Mouse (Mus musculus) left cerebral cortex, adult 9 months (tissue): ENCODE data around the gene Tstd2.

Experiments
- DNase-seq, 2 experiments: peaks; one replicate each; pipeline ENCODE4 v3.0.0; 2022; ENCODE audit warnings: low spot score in 2 of 2

The Tstd2 gene

DNA sequence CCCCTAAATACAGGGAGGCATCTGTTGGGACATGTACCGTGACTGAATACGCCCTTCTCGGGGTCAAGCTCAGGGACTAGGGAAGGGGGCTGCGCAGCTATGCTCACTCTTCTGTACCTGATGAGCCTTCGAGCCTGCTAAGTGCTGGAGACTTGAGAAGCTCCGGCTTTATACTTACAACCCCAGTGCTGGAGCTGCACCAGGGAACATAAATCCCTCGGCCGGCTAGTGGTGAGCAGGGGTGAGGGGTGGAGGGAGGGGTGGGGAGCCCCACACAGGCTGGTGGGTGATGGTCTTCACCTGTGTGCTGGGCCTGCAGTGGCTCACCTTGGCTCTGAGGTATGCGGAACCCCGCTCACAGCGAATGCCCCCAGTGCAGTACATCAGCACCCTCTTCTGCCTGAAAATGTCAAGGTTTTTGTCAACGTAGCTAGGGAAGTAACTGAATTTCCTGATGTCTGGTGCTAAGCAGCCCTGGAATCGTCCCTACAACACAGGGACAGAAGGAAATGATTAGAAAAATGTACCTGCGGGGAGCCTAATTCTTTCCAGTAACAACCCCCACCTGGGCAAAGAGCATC, 18.9 kb downstream of the Tstd2 start:
- DNase-seq = no peak

DNA sequence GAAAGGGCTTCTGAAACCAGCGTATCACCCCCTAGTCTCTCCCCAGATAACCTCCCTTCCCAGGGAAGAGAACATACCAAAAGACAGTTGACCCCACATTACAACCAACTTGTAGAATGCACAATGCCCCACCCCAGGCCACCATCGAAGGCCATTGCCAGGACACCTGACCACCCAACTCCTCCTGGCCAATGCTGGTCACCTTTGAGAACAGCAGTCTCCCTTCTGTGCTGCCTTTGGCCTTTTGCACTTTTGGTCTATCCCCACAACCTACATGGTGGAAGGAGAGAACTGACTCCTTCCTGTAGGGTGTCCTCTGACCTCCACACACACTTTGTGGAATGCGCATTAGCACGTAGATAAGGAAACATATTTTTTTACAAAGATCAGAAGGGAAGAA, 21.0 kb downstream of the Tstd2 start:
- no peak for DNase-seq

DNA sequence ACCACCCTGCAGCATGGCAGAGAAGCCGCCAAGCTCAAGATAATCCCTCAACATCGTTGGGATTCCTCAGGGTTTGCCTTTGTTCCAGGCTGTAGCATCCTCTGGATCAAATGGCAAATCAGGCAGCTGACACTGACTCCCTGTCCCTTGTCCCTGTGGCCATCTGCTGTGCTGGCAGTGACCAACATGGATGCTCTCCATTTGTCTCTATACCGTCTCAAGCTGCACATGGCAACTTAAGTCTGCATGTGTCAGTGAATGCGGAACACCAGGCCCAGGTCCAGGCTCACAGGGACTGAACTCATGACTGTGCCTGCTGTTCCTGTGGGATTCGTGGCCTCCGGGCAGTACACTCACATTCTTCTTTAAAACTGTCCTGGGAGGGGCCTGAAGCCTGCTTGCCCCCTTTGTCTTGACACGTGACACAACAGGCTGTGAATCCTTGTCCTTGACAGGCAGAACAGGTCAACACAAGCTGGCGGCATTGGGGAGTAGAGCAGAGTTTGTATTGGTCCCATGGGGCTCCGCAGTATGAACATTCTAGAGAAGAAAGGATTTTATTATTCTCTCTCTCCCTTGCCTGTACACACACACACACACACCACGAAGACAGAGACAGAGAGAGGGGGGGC, 21.8 kb downstream of the Tstd2 start:
- DNase-seq = no peak

DNA sequence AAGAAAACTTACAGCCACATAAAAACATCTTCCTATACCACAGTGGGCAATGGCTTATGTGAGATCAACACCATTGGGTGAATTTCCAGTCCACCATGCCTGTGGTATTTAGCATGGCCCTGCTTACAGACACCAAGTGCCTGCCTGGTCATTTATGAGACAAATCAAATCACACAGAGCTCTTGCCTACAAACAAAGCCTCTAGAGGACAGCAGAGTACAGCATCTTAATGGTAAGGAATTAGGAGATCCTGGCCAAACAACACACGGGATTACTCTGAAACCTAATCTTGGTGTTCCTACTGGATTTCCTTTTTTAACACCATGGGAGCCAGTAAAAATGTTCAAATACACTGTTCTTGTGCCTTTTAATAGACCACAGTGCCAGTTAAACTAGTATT, 23.2 kb downstream of the Tstd2 start:
- DNase-seq = no peak

DNA sequence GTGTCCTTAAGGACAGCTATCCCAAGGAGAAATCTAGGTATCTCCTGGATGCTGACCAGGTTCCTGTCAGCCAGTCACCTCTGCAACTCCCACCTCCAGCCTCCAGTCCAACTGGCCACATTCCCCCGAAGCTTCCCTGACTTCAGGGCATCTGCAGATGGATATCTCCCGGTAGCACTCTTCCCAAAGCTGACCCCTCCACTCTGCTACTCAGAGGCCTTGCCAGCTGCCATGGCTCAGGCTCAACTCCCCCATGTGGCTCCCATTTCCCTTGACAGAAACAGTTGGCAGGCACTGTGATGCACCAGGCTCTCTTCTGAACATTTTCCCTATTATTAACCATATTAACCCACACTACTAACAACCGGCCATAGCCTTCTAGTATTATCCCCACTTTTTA, 27.1 kb downstream of the Tstd2 start:
- no peak for DNase-seq

DNA sequence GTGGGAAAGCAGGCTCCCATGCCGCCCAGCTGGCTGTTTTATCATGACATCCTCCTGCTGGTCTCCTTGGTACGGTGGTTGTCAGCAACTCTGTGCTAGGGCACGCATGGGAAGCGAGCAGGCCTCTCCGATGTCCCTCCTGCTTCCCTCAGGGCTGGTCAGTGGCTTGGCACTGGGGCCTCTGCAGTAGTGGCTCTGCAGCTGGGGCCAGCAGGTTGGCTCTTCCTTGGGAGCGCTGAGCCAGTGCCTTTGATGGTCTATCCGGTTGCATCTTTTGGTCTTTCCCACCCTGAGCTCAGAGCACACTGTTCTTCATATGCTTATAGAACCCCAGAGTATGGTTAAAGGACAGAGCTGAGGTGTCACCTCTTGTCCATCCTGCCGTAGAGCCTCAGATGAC, 28.4 kb downstream of the Tstd2 start:
- no peak for DNase-seq

DNA sequence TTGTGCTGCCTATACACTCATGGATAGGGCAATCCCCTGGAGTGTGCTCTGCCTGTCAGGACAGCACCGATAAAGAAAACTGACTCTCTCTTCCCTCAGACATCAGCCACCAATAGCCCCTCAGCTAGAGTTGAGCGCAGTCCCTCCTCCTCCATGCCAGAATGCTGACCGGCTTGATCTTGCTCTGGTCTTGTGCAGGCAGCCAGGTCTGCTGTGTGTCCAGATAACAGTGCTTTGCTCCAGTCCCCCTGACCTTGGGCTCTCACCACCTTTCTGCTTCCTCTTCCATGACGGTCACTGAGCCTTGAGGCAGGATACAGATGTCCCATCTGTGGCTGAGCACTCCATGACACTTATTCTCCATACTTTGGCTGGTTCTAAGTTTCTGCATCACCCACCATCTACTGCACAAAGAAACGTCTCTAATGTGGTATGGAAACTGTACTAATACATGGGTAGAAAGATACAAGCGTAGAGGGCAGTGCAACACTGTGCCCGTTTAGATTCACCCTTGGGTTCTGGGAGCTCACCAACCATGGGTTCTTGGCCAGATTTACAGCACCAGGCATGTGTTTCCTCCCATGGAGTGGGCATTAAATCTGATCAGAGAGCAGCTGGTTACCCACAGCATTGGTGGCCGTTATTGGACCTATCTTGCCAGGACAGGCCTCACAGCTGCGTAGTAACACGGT, 36.3 kb downstream of the Tstd2 start:
- no peak for DNase-seq

DNA sequence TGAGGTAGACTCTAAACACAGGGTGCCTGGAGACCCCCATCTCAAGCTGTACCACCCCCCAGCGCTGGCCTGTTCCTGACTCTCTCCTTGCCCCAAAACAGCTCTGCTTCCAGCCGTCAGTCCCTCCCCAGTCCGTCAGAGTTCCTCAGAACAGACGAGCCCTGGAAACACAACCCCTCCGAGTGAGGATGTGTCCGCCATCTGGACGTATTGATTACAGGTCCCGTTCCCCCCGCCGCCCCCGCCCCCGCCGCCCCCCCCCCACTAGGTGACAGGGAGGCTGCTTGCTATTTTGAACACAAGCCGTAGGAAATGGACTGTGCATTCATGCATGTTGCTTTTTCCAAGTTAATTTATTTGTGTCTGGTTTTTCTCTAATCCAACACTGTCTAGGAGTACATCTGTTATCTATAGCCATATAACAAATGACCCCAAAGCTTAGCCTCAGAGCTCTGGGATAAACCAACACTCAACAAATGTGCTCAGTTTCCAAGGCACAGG, 37.2 kb downstream of the Tstd2 start:
- DNase-seq = no peak

DNA sequence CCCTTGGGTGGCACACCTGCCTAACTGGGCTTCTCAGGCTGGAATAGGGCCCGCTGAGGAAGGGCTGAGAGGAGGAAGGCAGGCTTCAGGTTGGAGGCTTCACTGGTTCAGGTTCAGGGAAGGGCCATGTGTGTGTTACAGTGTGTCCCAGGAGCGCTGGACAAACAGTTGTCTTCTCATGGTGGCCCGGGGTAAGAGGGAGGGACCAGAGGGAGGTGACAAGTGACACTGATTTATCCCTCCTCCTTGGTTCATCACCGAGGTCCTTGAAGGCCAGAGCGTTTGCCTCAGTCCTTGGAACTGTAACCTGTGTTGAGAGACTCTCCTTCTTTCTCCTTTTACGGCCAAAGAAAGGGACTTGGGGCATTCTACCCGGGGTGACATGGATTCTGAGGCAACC, 38.0 kb downstream of the Tstd2 start:
- no peak for DNase-seq

DNA sequence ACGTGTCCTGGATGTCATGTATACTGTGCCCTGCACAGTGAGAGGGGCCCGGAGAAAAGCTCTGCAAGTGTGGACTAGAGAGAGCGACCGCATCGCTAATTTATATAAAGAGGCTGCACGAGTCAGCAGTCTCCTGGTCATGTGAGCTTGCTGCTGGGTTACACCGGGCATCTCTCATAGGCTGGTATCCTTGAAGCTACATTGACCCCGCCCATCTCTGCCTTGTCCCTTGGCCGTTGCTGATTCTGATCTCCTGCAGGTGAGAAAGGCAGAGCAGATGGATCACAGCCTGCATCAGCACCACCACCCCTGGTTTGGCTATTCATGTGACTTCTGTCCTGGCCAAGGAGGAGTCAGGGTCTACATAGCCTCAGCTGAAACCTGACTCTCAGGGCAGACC, 39.4 kb downstream of the Tstd2 start:
- DNase-seq = no peak

DNA sequence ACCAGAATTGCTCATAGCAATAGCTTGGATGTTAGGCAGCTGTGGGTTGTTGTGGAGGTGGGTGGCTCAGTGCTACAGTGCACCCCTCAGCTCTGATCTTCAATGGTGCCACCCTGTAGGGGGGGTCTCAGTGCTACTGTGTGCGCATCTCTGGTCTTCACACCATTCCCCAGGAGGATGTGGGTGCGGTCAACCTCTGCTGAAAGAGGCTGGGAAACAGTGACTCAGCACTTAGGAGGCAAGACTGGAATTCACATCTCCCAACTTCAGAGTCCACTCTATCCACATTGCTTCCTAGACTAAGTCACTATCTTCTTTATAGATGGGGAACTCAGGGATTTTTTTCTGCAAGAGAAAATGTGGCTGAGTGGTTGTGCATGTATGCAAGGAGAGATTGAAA, 40.9 kb downstream of the Tstd2 start:
- DNase-seq = no peak

DNA sequence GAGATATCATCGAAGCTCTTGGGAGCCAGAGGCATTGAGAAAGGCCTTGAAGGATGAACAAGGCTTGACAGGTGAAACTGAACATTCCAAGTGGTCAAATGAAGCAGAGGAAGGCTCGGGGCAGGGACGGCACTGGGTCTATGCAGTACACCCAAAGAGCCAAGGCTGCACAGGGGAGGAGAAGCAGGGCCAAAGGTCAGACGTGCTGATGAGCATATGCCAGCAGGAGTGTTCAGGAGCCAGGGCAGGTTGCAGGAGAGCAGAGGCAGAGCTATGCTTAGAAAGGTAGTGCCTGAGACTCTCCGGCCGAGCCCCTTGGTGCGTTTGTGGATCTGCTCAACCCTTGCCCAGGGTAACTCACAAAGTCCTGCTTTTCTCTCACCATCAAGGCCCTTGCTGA, 41.9 kb downstream of the Tstd2 start:
- DNase-seq = no peak

DNA sequence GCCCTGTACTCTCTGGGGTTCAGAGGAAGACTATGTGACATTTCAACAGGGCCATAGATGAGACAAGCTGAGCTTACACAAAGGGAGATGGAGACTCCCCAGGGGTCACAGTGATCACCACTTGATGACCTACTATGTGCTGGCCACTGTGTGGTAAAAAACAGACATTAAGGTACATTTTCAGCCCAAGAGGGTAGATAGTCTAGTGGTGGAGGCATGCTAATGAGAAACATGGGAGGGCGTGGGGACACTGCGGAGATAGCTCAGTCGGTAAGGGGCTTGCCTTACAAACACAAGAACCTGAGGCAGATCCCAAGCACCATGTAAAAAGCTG, 42.7 kb downstream of the Tstd2 start:
- DNase-seq = no peak

DNA sequence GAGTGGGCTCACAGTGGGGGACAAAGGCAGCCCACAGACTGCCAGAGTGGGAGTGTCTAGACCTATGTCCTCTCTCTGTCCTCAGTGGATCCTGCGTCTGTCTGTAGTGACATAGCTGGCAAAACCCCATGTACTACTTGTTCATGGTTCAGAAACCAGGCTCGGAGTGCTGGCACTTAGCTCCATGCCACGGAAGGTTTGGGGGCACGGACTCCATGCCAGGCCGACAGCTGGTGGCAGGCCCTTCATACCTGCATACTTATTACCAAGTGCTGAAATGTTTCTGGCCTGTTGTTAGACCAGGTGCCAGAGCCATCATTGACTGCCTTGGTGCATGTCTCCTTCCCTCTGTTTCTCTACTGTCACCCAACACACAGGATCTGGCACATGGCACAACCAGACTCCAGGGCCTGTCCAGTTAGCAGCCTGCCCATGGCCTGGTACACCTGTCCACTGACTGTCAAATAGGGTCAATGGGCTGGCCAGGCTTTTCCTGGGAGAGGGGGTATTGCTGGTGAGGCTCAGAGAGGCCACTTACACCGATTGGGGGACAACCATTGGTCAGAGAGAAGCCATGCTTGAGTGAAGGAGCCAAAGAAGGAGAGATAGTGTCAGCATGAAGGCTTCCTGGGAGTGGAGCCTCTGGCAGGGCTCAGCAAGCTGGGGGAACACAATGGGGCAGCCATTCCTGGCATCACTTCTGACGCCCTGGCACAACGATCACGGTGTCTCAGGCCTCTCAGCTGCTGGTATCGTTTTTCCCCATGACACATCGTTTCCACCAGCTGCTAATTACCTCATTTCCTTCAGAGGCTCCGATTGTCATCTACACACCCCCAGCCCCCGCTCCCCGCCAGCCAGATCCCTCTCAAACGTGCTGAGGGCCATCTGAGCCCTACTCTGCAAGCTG, 43.3 kb downstream of the Tstd2 start:
- DNase-seq = peak in 1 of 2 experiments; percentile 66

DNA sequence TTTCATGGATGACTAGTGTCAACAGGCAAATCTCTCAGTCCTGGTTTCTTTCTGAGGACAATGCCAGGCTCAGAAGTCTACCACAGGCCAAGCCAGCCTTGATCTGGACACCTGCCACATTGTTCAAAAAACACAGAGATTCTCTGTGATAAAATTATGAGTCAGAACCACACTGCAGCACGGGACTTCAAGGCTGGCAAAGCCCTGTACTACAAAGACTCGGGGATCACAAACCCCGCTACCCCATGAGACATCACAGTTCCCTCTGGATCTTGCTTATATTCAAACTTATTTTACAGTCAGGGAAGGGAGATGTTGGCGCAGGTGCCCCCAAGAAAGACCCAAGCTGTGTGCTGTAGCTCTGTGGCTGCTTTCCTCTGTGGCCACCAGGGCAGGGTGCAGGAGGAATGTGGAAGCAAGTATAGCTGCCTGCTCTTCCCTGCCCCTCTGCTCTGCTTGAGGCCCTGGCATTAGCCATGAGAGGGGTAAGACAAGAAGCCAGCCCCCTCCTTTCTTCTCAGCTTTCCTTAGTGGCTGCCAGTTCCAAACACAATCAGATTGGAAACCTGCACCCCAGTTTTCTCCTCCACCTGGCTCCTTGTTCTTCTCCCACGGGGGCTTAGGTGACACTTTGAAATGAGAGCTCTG, 45.9 kb downstream of the Tstd2 start:
- peak in 1 of 2 experiments; percentile 78 for DNase-seq

DNA sequence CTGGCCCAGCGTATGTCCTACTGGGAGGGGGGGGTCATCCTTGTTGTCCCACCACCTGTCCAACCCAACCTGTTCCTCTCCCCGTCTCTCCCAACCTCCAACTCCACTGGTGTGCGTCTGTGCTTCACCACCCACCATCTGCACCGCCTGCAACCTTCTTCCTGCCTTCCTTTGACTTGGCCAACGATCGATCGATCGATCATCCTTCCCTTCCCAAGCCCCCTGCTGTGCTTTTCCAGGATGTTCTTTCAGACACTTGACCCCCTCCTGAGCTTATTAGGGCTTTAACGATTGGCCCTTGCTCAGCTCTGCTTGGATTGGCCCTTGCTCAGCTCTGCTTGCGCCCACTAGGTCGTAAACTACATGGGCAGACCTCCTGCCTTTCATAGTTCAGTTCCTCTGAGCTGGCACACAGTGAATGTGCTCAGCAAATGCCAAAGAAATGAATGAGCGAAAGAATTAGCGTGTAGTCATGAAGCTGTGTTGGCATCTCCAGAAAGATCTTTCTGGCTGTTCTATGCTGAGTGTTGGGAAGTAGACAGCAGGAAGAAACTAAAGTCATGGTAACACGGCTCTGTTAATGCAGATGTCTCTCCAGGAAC, 48.9 kb downstream of the Tstd2 start:
- no peak for DNase-seq

DNA sequence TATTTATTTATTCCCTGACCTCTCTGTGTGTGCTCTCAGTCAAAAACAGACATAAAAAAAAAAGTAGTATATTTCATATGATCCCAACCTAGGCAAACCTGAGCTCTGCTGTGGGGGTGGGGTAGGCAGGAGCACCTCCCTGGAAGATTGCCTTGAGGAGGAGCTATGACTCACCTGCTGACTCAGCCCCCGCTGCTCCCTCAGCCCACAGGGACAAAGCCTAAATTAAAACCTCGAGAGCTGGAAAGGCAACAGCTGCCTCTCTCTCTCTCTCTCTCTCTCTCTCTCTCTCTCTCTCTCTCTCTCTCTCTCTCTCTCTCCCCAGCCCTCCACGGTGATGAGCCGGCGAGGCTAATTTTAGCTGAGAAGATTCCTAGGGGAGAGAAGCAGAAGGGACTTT, 50.6 kb downstream of the Tstd2 start:
- peak; percentile 84 to 91 for DNase-seq

DNA sequence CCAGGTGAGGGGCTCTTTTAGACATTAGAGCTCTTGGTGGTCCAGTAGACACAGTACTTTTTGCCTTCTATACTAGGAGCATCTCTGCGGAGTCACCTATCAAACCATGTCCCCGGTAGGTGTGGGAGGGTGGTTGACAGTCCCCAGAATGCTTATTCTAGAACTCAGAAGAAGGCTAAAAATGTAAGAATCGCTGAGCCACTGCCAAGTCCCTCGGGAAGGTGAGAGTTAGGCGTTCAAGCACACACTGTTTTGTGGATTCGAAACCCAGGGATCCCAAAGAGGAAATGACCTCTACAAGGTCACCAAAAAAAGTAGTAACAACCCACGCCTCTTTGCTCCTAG, 51.1 kb downstream of the Tstd2 start:
- DNase-seq = peak; percentile 66 to 81

DNA sequence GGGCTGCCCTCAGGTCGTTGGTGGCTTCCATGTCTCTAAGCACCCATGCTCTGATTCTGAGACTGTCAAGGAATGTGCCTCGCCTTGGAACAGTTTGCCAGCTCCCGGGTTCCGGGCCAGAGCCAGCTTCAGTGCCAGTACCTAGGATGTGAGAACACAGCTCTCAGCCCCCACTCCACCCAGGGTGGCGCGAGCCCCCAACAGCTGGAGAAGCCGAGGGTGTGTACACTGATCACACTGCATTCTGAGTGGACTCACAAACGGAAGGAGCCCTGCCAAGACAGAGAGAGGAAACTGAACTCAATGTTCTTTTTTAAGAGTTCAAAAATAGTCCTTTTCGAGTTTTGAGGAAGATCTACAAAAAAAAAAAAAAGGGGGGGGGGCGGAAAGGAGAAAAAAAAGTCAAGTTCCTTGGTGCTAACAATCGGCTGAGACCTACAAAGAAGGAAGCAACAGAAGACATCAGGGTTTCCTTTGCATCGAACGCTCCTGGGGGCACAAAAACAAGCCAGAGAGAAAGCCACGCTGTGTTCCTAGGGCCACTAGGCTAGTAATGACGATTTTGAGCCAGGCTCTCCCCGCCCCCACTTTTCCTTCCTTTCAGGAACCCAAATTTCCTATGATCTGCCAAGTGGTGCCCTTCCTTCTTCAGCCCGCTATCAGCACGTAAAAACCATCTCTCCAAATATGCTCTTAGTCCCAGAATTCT, 51.6 kb downstream of the Tstd2 start:
- DNase-seq = peak; percentile 55 to 72

DNA sequence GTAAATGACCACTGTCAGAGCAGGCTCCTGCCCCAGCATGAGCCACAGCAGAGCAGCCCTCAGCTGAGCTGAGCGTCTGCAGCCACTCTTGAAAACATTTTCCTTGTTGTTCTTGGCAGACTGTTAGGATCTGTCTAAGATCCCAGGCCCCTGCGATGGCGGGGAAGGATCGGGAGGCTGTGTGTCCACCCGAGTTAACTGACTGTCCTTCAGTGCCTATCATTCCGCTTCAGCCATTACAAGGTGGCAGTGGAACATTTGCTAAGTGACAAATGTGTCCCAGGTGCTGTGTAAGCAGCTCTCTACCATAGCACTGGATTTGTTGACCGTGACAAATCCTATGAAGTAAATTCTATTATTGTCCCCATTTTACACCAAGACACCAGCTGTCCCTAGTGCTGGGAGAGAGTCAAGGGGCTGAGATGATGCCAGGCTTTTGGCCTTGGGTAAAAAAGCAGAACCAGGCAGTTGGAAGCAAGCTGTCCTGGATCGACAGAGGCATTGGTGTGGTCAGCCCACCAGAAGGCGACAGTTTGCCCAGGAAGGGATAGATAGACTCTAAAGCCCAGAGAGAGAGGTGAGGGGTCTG, 53.2 kb downstream of the Tstd2 start:
- no peak for DNase-seq
